Mouse (Mus musculus) hindbrain, postnatal 0 days (tissue): ENCODE data around the gene Tmem216. TPM values are rescaled to one million over a fixed set of nuclear protein-coding genes. Genes with fewer than 3 reads are reported as not detected.
A peak's percentile ranks its signal among the peaks of the same experiment; 100 is the strongest.

Source experiments
- ATAC-seq: fragments of 200-750 bp; cut with Nextera tagmentation; 2 replicates; pipeline ENCODE4 v1.8.0; 2017; ENCODE audit warnings: mild to moderate bottlenecking, moderate TSS enrichment, moderate library complexity
- DNase-seq: peaks from one replicate; pipeline ENCODE4 v3.0.0-alpha.2; 2015; ENCODE audit warnings: low spot score
- H3K27ac ChIP-seq: fragments of 300-500 bp; sonication (generic); 2 replicates; pipeline ENCODE4 v1.5.1; 2014; ENCODE audit warnings: mild to moderate bottlenecking
- H3K27me3 ChIP-seq: fragments of 300-500 bp; sonication (generic); 2 replicates; pipeline ENCODE4 v1.6.1; 2014; ENCODE audit warnings: low read length, mixed read lengths; ENCODE audit not compliant: insufficient read depth
- H3K36me3 ChIP-seq: fragments of 300-500 bp; sonication (generic); 2 replicates; pipeline ENCODE4 v1.6.1; 2014; ENCODE audit warnings: low read length, mixed read lengths; ENCODE audit not compliant: insufficient read depth
- H3K4me1 ChIP-seq: fragments of 300-500 bp; sonication (generic); 2 replicates; pipeline ENCODE4 v1.6.1; 2014; ENCODE audit warnings: antibody characterized with exemption, low read length, mixed read lengths; ENCODE audit not compliant: insufficient read depth
- H3K4me2 ChIP-seq: fragments of 300-500 bp; sonication (generic); 2 replicates; pipeline ENCODE4 v1.6.1; 2014; ENCODE audit warnings: low read depth, mild to moderate bottlenecking, low read length, moderate library complexity, mixed read lengths
- H3K4me3 ChIP-seq: fragments of 300-500 bp; sonication (generic); 2 replicates; pipeline ENCODE4 v1.5.1; 2014; ENCODE audit warnings: low read length
- H3K9ac ChIP-seq: fragments of 300-500 bp; sonication (generic); replicated peaks from 2 replicates; pipeline ENCODE4 v1.6.1; 2014; ENCODE audit warnings: mild to moderate bottlenecking, low read length, moderate library complexity, mixed read lengths
- H3K9me3 ChIP-seq: fragments of 300-500 bp; sonication (generic); 2 replicates; pipeline ENCODE4 v1.6.1; 2016; ENCODE audit warnings: low read length, mixed read lengths
- CTCF ChIP-seq: IDR thresholded peaks from 2 replicates; pipeline ENCODE4 v1.5.1; 2016; ENCODE audit warnings: antibody characterized with exemption, control low read depth, low read depth
- WGBS: fragments of 180-500 bp; shearing (Covaris S2); extraction: QIAGEN DNeasy Blood & Tissue Kit; methylation state at CpG from one replicate; pipeline ENCODE4 v1.1.7; 2014; 5-methylcytosine and 5-hydroxymethylcytosine counted together
- polyA plus RNA-seq: library from polyadenylated mRNA; unstranded; fragments of >200 nt; fragmentation: Nextera tagmentation; extraction: Ambion mirVana; gene quantifications from 2 replicates; pipeline ENCODE4 v1.2.1, GENCODE M21; 2015
- total RNA-seq: library from RNA; depleted of rRNA; stranded (reverse); fragments of >200 nt; gene quantifications from 2 replicates; pipeline ENCODE4 v1.2.3, GENCODE M21; 2014

The Tmem216 gene
- total and polyA plus RNA-seq, 2 experiments from 2014 or later = 20.7 to 35.8 TPM

DNA sequence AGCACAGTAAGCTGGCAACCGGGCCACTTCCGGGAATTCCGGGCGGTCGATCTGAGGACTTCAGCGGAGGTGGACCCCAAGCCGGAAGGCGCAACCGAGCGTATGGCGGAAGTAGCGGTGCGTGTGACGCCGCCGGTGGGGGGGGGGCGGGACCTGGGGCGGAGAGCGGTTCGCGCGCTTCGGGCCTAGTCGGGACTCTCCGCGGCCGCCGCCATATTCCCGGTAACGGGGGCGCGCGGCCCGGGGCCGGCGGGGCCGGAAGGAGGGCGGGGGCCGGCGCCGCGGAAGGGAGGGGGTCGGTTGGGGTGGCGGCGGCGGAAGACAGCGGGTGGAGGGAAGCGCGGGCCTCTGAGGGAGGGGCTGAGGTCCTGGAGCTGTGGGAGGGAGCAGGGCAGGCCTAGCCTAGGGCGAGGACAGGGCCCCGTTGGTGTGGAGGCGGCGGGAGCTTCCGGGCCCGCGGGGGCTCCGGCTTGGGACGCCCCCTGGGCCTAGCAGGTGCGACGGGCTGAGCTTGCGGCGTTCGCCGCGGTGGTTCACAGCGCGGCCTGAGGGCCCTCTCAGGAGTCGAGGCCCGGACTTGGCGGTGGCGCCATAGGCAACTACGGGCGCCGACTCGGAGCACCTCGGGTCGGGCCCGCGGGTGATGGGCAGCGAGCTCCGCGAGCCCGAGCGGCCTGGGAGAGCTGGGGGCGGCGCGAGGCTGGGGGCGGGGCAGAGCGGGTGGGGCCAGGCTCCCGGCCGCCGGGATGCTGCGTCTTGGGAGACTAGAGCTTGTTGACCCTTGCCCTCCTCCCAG lies 30.7 kb downstream of the Tmem216 start, which contains the start of gene Cpsf7:
Gene Cpsf7, plus strand, starts transcription at position 161 of the 796 bp plus-strand sequence.
- no peak for TF ChIP-seq CTCF
- WGBS = 1% methylated on average over 59 of the region's 93 CpGs
- peak within 1 kb of the TSS; percentile 68 for H3K4me2 ChIP-seq
- peak within 1 kb of the TSS; percentile 99 for H3K27ac ChIP-seq
- H3K36me3 ChIP-seq = 0 out of 2 replicates have a peak, but pooled peaks cover 7% of the 10 kb centered on the region
- ATAC-seq = peak; percentile 94
- peaks cover 15% of the 10 kb centered on the region; the same call in 1 of the 2 replicates for H3K4me1 ChIP-seq
- no peaks in the 10 kb centered on the region for H3K9me3 ChIP-seq
- DNase-seq = peak; percentile 96
- H3K4me3 ChIP-seq = peak within 1 kb of the TSS; percentile 93
- H3K9ac ChIP-seq = peak within 1 kb of the TSS; percentile 99
- H3K27me3 ChIP-seq = no peaks in the 10 kb centered on the region

DNA sequence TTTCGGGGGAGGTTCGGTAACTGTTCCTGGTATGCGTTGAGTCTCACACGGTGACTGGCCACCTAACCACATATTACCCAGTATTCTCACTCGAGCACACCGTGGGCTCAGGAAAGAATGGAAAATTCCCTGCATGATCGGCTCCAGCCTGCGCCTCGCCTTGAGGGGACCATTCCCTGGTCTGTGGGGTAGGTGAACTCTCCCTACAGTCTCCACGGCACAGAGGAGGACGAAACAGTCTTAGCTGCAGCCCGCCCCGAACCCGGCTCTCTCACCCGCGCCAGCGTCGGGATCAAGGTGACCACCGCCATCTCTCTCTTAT lies 31.3 kb downstream of the Tmem216 start:
- DNase-seq (no peak), ATAC-seq (no peak)
- Histone ChIP-seq H3K27ac (peak overlapping the region; percentile 99), H3K4me2 (peak overlapping the region; percentile 68), H3K36me3 (0 out of 2 replicates have a peak, but pooled peaks cover 7% of the 10 kb centered on the region), H3K4me1 (peaks cover 15% of the 10 kb centered on the region; the same call in 1 of the 2 replicates), H3K27me3 (no peaks in the 10 kb centered on the region), H3K9me3 (no peaks in the 10 kb centered on the region), H3K9ac (peak overlapping the region; percentile 99), H3K4me3 (peak overlapping the region; percentile 93)
- 0% methylated on average over 19 of the region's 19 CpGs for WGBS
- TF ChIP-seq CTCF = no peak

DNA sequence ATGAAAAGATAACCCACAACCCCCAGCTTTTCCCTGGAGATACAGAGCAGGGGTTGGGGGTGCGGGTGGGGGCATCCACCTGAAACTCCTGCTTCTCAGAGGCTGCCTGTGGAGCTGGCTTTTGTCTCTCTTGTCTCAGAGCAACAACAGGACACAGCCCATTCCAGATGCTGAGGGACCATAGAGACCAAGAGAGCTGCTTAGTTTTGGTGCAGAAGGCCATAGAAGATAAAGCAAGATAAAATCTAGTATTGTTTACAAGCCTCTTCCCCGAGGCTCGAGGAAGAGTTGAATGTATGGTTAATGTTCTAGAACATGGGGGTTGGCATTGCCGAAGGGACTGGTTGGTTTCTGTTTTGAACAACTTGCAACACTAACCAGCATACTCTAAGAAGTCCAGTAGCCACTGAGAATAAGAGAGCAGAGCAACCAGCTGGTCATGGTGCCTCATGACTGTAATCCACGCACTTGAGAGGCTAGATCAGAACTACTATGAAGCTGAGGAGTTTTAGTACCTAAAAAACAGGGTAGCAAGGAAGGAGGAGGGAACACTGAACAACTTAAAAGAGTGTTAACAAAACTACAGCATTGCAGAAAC lies 32.5 kb downstream of the Tmem216 start:
- no peak overlapping the region for H3K4me3 ChIP-seq
- no peak overlapping the region for H3K9ac ChIP-seq
- H3K27ac ChIP-seq = no peak overlapping the region
- H3K9me3 ChIP-seq = no peaks in the 10 kb centered on the region
- peak overlapping the region; percentile 68 for H3K4me2 ChIP-seq
- peaks cover 15% of the 10 kb centered on the region; the same call in 1 of the 2 replicates for H3K4me1 ChIP-seq
- no peak for DNase-seq
- TF ChIP-seq CTCF = no peak
- no peak for ATAC-seq
- 0 out of 2 replicates have a peak, but pooled peaks cover 7% of the 10 kb centered on the region for H3K36me3 ChIP-seq
- 88% methylated on average over 5 of the region's 5 CpGs for WGBS
- no peaks in the 10 kb centered on the region for H3K27me3 ChIP-seq

DNA sequence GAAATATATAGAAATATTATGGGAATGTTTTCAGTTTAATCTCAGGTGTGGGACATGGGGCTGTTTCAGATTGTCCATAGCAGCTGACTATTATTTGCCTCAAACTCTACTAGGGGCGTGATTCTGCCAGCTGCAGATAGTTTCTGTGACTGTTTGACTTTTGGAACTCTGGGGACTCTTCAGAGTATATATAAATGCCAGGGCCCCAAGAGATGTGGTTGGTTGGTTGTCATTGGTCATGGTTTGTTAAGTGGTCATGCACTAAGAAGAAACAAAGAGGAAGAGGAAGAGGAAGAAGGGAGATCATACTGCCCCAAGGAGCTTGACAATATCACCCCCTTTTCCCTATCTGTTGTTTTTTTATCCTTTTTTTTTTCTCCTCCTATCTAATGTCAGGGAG lies 34.1 kb downstream of the Tmem216 start:
- WGBS = 84% methylated on average over 1 of the region's 1 CpGs
- TF ChIP-seq CTCF = no peak
- no peak for ATAC-seq
- H3K36me3 ChIP-seq = peaks cover 3% of the 10 kb centered on the region; the same call in 1 of the 2 replicates
- H3K9ac ChIP-seq = no peak overlapping the region
- peaks cover 10% of the 10 kb centered on the region; the same call in 1 of the 2 replicates for H3K4me1 ChIP-seq
- H3K4me2 ChIP-seq = no peak overlapping the region
- DNase-seq = no peak
- no peaks in the 10 kb centered on the region for H3K9me3 ChIP-seq
- H3K4me3 ChIP-seq = no peak overlapping the region
- H3K27me3 ChIP-seq = no peaks in the 10 kb centered on the region
- H3K27ac ChIP-seq = no peak overlapping the region

DNA sequence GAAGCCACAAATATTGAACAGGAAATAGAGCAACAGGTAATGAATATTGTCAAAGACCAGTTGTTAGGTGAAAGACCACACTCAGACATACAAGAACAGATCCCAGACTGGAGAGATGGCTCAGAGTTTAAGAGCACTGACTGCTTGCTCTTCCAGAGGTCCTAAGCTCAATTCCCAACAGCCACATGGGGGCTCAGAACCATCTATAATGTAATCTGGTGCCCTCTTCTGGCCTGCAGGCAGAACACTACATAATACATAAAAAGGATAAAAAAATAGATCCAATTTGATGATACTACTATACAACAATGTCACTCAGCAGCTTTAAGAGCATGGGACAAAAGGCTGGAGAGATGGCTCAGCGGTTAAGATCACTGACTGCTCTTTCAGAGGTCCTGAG lies 35.7 kb downstream of the Tmem216 start:
- peak; percentile 66 for TF ChIP-seq CTCF
- Histone ChIP-seq H3K9ac (no peak overlapping the region), H3K4me3 (no peak overlapping the region), H3K4me2 (no peak overlapping the region), H3K27ac (no peak overlapping the region), H3K9me3 (no peaks in the 10 kb centered on the region), H3K4me1 (peaks cover 3% of the 10 kb centered on the region; the same call in 1 of the 2 replicates), H3K36me3 (peaks cover 18% of the 10 kb centered on the region; the same call in 1 of the 2 replicates), H3K27me3 (no peaks in the 10 kb centered on the region)
- DNase-seq (peak; percentile 56), ATAC-seq (no peak)
- WGBS = 25% methylated on average over 1 of the region's 1 CpGs

DNA sequence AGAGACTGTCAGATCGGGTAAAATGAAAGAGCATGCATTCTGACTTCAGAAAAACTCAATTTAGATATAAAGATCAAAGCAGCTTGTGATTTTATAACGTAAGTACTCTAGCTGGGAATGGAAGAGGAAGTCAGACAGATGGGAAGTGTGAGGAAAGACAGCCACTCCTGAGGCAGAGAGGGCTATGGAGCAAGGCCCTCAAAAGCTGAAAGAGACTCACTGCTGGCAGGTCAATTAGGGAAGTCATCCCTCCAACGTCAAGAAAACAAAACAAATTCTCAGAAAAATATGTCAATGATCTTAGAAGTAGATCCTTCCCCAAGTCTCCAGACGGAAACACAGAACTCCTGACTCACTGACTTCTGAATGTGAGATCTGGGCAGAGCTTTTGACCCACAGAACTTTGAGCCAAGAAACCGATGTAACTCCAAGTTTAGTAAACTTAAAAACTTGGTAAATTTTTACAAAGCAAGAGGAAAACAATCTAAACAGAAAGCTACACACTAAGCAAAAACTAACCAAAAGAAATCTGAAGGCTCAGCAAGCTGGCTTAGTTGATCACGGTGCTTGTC lies 45.2 kb downstream of the Tmem216 start:
- Histone ChIP-seq H3K9ac (no peak overlapping the region), H3K4me3 (no peak overlapping the region), H3K36me3 (peaks cover 18% of the 10 kb centered on the region), H3K27me3 (no peaks in the 10 kb centered on the region), H3K9me3 (no peaks in the 10 kb centered on the region), H3K27ac (no peak overlapping the region), H3K4me2 (no peak overlapping the region), H3K4me1 (no peaks in the 10 kb centered on the region)
- ATAC-seq = no peak
- no peak for DNase-seq
- 80% methylated on average over 6 of the region's 6 CpGs for WGBS
- no peak for TF ChIP-seq CTCF
